30 mouse cellular contexts compared by ENCODE assay signal in genomic region chr3:129434056-129434455, GRCm38 (mm10).
DNase-seq lines count a peak whose midpoint lies in the region; ATAC-seq and TF ChIP-seq lines count a peak whose summit lies in the region.
"Had no signal": no experiment of that assay in that cellular context is flagged by ENCODE, and none has a peak within 500 bp of the region (broad histone marks: within the 10 kb centered on the region; RNA-seq: fewer than 3 reads in every experiment).

No protein-coding gene starts in this region.

- intact Hi-C loops in left cerebral cortex, postnatal 10 days (cut with DNase I), result no loop called here

- TF ChIP-seq EP300 in liver, embryonic 14.5 days (IDR thresholded peaks at IDR 0.05; ENCODE audit: low read depth), result no peak
- TF ChIP-seq EP300 in stomach, postnatal 0 days (optimal IDR thresholded peaks at IDR 0.05), result no peak

- no peak overlapping the region for H3K4me3 ChIP-seq in heart, embryonic 12.5 days
- no peak overlapping the region for H3K4me3 ChIP-seq in liver, embryonic 14.5 days (ENCODE audit: insufficient read depth in 1 of 2, low read depth in 2 of 2, low read length in 2 of 2)
- no peak overlapping the region for H3K4me3 ChIP-seq in liver, embryonic 12.5 days
- no peak overlapping the region for H3K4me3 ChIP-seq in stomach, postnatal 0 days (ENCODE audit: low read depth, low read length)
- H3K4me3 ChIP-seq: embryonic facial prominence, embryonic 13.5 days; erythroblast, embryonic 14.5 days; gastrocnemius, adult 2 months; hindbrain, embryonic 12.5 days; liver, embryonic 13.5 days; megakaryocyte, embryonic 14.5 days; midbrain, embryonic 13.5 days; neural tube, embryonic 15.5 days; stomach, embryonic 15.5 days had no signal

- no peaks in the 10 kb centered on the region for H3K9me3 ChIP-seq in heart, embryonic 12.5 days (replicated peaks)
- H3K9me3 ChIP-seq in liver, embryonic 14.5 days (ENCODE audit: control insufficient read depth, low read length), result no peaks in the 10 kb centered on the region
- H3K9me3 ChIP-seq in liver, embryonic 12.5 days (replicated peaks), result no peaks in the 10 kb centered on the region
- no peaks in the 10 kb centered on the region for H3K9me3 ChIP-seq in stomach, postnatal 0 days (ENCODE audit: control insufficient read depth, low read length)
- H3K9me3 ChIP-seq: embryonic facial prominence, embryonic 13.5 days; liver, embryonic 13.5 days; midbrain, embryonic 13.5 days; stomach, embryonic 15.5 days had no signal

- 0 out of 2 replicates have a peak, but pooled peaks cover under 1% of the 10 kb centered on the region for H3K4me1 ChIP-seq in heart, embryonic 12.5 days (replicated peaks)
- peaks cover 0 to 3% of the 10 kb centered on the region in 2 experiments; a peak in 1 of 4 replicates for H3K4me1 ChIP-seq in liver, embryonic 14.5 days (replicated peaks; ENCODE audit: control insufficient read depth in 2 of 2, insufficient read depth in 2 of 2, low read length in 1 of 2)
- H3K4me1 ChIP-seq in liver, embryonic 12.5 days, result no peaks in the 10 kb centered on the region
- no peaks in the 10 kb centered on the region for H3K4me1 ChIP-seq in stomach, postnatal 0 days (replicated peaks; ENCODE audit: control insufficient read depth, insufficient read depth)
- H3K4me1 ChIP-seq: embryonic facial prominence, embryonic 13.5 days; hindbrain, embryonic 12.5 days; megakaryocyte, embryonic 14.5 days had no signal

- WGBS in heart, embryonic 12.5 days, result 51% methylated on average over 11 of the region's 11 CpGs
- WGBS in liver, embryonic 14.5 days (ENCODE audit: insufficient replicate concordance), result 43% methylated on average over 11 of the region's 11 CpGs
- WGBS in liver, embryonic 12.5 days (ENCODE audit: insufficient replicate concordance), result 37% methylated on average over 11 of the region's 11 CpGs
- 71% methylated on average over 11 of the region's 11 CpGs for WGBS in stomach, postnatal 0 days

- H3K27me3 ChIP-seq in heart, embryonic 12.5 days (replicated peaks), result 0 out of 2 replicates have a peak, but pooled peaks cover 5% of the 10 kb centered on the region
- H3K27me3 ChIP-seq in liver, embryonic 14.5 days (ENCODE audit: control insufficient read depth, insufficient read depth, low read length), result no peaks in the 10 kb centered on the region
- H3K27me3 ChIP-seq in liver, embryonic 12.5 days (replicated peaks), result no peaks in the 10 kb centered on the region
- no peaks in the 10 kb centered on the region for H3K27me3 ChIP-seq in stomach, postnatal 0 days (ENCODE audit: control insufficient read depth, insufficient read depth, low read length)
- H3K27me3 ChIP-seq: embryonic facial prominence, embryonic 13.5 days; hindbrain, embryonic 12.5 days; liver, embryonic 13.5 days; megakaryocyte, embryonic 14.5 days; midbrain, embryonic 13.5 days; neural tube, embryonic 15.5 days; stomach, embryonic 15.5 days had no signal

- no peak overlapping the region for H3K9ac ChIP-seq in heart, embryonic 12.5 days
- H3K9ac ChIP-seq in liver, embryonic 14.5 days (replicated peaks), result no peak overlapping the region
- no peak overlapping the region for H3K9ac ChIP-seq in liver, embryonic 12.5 days
- H3K9ac ChIP-seq in stomach, postnatal 0 days (ENCODE audit: low read length), result no peak overlapping the region
- H3K9ac ChIP-seq: embryonic facial prominence, embryonic 13.5 days; hindbrain, embryonic 12.5 days; liver, embryonic 13.5 days; midbrain, embryonic 13.5 days; neural tube, embryonic 15.5 days; stomach, embryonic 15.5 days had no signal

- DNase-seq in heart, adult 11 months, result peak; percentile 62
- DNase-seq in liver, embryonic 14.5 days (ENCODE audit: low read depth in 3 of 3, low spot score in 3 of 3), result no peak
- peak; percentile 17 for DNase-seq in thymus, postnatal 4 days
- DNase-seq in thymus, postnatal 10 days (ENCODE audit: low spot score in 2 of 2), result no peak
- no peak for DNase-seq in stomach, postnatal 0 days (ENCODE audit: low spot score)
- no peak for DNase-seq in left cerebral cortex, postnatal 10 days (ENCODE audit: extremely low spot score in 1 of 2, low spot score in 2 of 2)
- DNase-seq: adrenal gland, postnatal 10 days; cerebellum, adult 11 months; cerebellum, adult 9-10 months; gastrocnemius, adult 2 months; heart, postnatal 36 days; kidney, postnatal 36 days; left cerebral cortex, postnatal 4 days; liver, embryonic 13.5 days; lung, adult 2 months; retina, postnatal 1 day; right cerebral cortex, postnatal 14 days; thymus, postnatal 25 days had no signal

- ATAC-seq in heart, embryonic 12.5 days (ENCODE audit: insufficient number of reproducible peaks, low FRiP score), result no peak
- ATAC-seq in liver, embryonic 14.5 days (ENCODE audit: insufficient read depth), result no peak
- ATAC-seq in liver, embryonic 12.5 days, result no peak
- ATAC-seq in stomach, postnatal 0 days (ENCODE audit: low FRiP score, low TSS enrichment), result no peak
- ATAC-seq: forebrain, embryonic 16.5 days; hindbrain, postnatal 0 days; intestine, embryonic 16.5 days; midbrain, embryonic 13.5 days had no signal

- H3K27ac ChIP-seq in heart, embryonic 12.5 days (ENCODE audit: poor library complexity, severe bottlenecking), result no peak overlapping the region
- no peak overlapping the region for H3K27ac ChIP-seq in liver, embryonic 14.5 days
- no peak overlapping the region for H3K27ac ChIP-seq in liver, embryonic 12.5 days
- H3K27ac ChIP-seq in stomach, postnatal 0 days (replicated peaks), result no peak overlapping the region
- H3K27ac ChIP-seq: embryonic facial prominence, embryonic 13.5 days; gastrocnemius, adult 2 months; hindbrain, embryonic 12.5 days; hindbrain, postnatal 0 days; liver, embryonic 13.5 days; midbrain, embryonic 13.5 days; neural tube, embryonic 15.5 days; stomach, embryonic 15.5 days had no signal

- TF ChIP-seq CTCF in liver, embryonic 14.5 days (IDR thresholded peaks at IDR 0.05; ENCODE audit: low read depth), result 0 out of 2 replicates have a peak, but pooled peaks have one; percentile 11
- TF ChIP-seq CTCF in stomach, postnatal 0 days (IDR thresholded peaks at IDR 0.05; ENCODE audit: low read depth), result 0 out of 2 replicates have a peak, but pooled peaks have one; percentile 17

- no peak overlapping the region for H3K4me2 ChIP-seq in heart, embryonic 12.5 days
- no peak overlapping the region for H3K4me2 ChIP-seq in liver, embryonic 14.5 days (ENCODE audit: low read depth)
- H3K4me2 ChIP-seq in liver, embryonic 12.5 days, result no peak overlapping the region
- H3K4me2 ChIP-seq in stomach, postnatal 0 days (replicated peaks; ENCODE audit: low read depth), result no peak overlapping the region
- H3K4me2 ChIP-seq: embryonic facial prominence, embryonic 13.5 days; hindbrain, embryonic 12.5 days; liver, embryonic 13.5 days; midbrain, embryonic 13.5 days; neural tube, embryonic 15.5 days; stomach, embryonic 15.5 days had no signal

- no peaks in the 10 kb centered on the region for H3K36me3 ChIP-seq in heart, embryonic 12.5 days
- no peaks in the 10 kb centered on the region for H3K36me3 ChIP-seq in liver, embryonic 14.5 days (replicated peaks; ENCODE audit: control insufficient read depth, insufficient read depth, low read depth)
- no peaks in the 10 kb centered on the region for H3K36me3 ChIP-seq in liver, embryonic 12.5 days
- no peaks in the 10 kb centered on the region for H3K36me3 ChIP-seq in stomach, postnatal 0 days (ENCODE audit: control insufficient read depth, insufficient read depth, low read length)
- H3K36me3 ChIP-seq: embryonic facial prominence, embryonic 13.5 days; hindbrain, embryonic 12.5 days; liver, embryonic 13.5 days; midbrain, embryonic 13.5 days; neural tube, embryonic 15.5 days; stomach, embryonic 15.5 days had no signal

Comparison
In these comparisons a context has a peak if more than half of its experiments do, and no peak if none do; other contexts are left out.
1. DNase-seq: peak in heart, adult 11 months (single experiment) and thymus, postnatal 4 days (single experiment); none in liver, embryonic 14.5 days (0 of 3), thymus, postnatal 10 days (0 of 2), stomach, postnatal 0 days (single experiment) and left cerebral cortex, postnatal 10 days (0 of 2).